Mouse (Mus musculus): ENCODE measurements at regions not wholly inside any gene's neighbourhood (a gene's known extent, or its start where the extent isn't known, plus 50 kb on each side); places are given as distances from the start of the nearest gene placed in this dataset.
A peak's percentile ranks its signal among the peaks of the same experiment; 100 is the strongest.

DNA sequence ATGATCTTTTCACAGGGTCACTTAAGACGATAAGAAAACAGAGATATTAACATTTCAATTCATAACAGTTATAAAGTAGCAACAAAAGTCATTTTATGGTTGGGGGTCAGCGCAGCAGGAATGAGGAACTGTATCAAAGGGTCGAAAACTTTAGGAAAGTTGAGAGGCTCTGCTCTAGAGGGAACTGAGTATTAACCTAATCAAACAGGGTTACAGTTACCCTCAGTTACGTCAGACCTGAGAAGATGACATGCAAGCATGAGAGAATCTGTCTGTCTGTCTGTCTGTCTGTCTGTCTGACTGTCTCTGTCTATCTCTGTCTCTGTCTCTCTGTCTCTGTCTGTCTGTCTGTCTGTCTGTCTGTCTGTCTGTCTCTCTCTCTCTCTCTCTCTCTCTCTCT is 229.6 kb upstream of the Runx1 start:
- no peak for TF ChIP-seq ZC3H11A (IDR thresholded peaks at IDR 0.05; ENCODE audit: borderline replicate concordance, low read depth, low read length)
- TF ChIP-seq ZNF384 (IDR thresholded peaks at IDR 0.05; ENCODE audit: low read depth, low read length), result no peak
- no peak for TF ChIP-seq MAFK (IDR thresholded peaks at IDR 0.05; ENCODE audit: insufficient read depth, low read depth, low read length)
- no peak for TF ChIP-seq CHD2 (IDR thresholded peaks at IDR 0.05; ENCODE audit: low read depth, low read length)
- no peak for TF ChIP-seq HCFC1 (IDR thresholded peaks at IDR 0.05; ENCODE audit: borderline replicate concordance, insufficient read depth, low read length)
- in situ Hi-C loops (cut with MboI; ENCODE audit: low sequenced_read_pairs in 2 of 2, unreplicated experiment in 2 of 2), result no loop called here
- DNase-seq (ENCODE audit: low read depth, low spot score), result no peak

GRCm38 (mm10) chr16:93051233-93051632 is 225.3 kb upstream of the Runx1 start:
- in situ Hi-C loops (cut with MboI; ENCODE audit: low sequenced_read_pairs in 2 of 2, unreplicated experiment in 2 of 2), result no loop called here
- H3K9me3 ChIP-seq (ENCODE audit: control insufficient read depth, insufficient read depth, low read depth, low read length), result no peaks in the 10 kb centered on the region
- no peak overlapping the region for H3K27ac ChIP-seq (ENCODE audit: insufficient read depth, low read depth, low read length, poor library complexity, severe bottlenecking)
- DNase-seq (ENCODE audit: low read depth, low spot score), result no peak
- H3K9ac ChIP-seq (ENCODE audit: insufficient read depth, low read depth, low read length, poor library complexity, severe bottlenecking), result no peak overlapping the region
- TF ChIP-seq ZNF384 (IDR thresholded peaks at IDR 0.05; ENCODE audit: low read depth, low read length) (no peak), HCFC1 (IDR thresholded peaks at IDR 0.05; ENCODE audit: borderline replicate concordance, insufficient read depth, low read length) (no peak), CHD2 (IDR thresholded peaks at IDR 0.05; ENCODE audit: low read depth, low read length) (no peak), MAFK (IDR thresholded peaks at IDR 0.05; ENCODE audit: insufficient read depth, low read depth, low read length) (no peak), ZC3H11A (IDR thresholded peaks at IDR 0.05; ENCODE audit: borderline replicate concordance, low read depth, low read length) (no peak)
- no peaks in the 10 kb centered on the region for H3K36me3 ChIP-seq (ENCODE audit: control insufficient read depth, insufficient read depth, low read length, poor library complexity, severe bottlenecking)
- H3K4me3 ChIP-seq (ENCODE audit: insufficient read depth in 1 of 2, low read depth in 1 of 2, low read length in 2 of 2, poor library complexity in 1 of 2, severe bottlenecking in 1 of 2), result no peak overlapping the region
- no peaks in the 10 kb centered on the region for H3K4me1 ChIP-seq (ENCODE audit: control insufficient read depth in 2 of 2, insufficient read depth in 2 of 2, low read length in 2 of 2, poor library complexity in 1 of 2)

More for the DNA sequence above, 229.6 kb upstream of the Runx1 start:
- Histone ChIP-seq H3K9me3 (ENCODE audit: control insufficient read depth, insufficient read depth, low read depth, low read length) (no peaks in the 10 kb centered on the region), H3K36me3 (ENCODE audit: control insufficient read depth, insufficient read depth, low read length, poor library complexity, severe bottlenecking) (no peaks in the 10 kb centered on the region), H3K4me3 (ENCODE audit: insufficient read depth in 1 of 2, low read depth in 1 of 2, low read length in 2 of 2, poor library complexity in 1 of 2, severe bottlenecking in 1 of 2) (no peak overlapping the region), H3K4me1 (ENCODE audit: control insufficient read depth in 2 of 2, insufficient read depth in 2 of 2, low read length in 2 of 2, poor library complexity in 1 of 2) (no peaks in the 10 kb centered on the region), H3K9ac (ENCODE audit: insufficient read depth, low read depth, low read length, poor library complexity, severe bottlenecking) (no peak overlapping the region), H3K27ac (ENCODE audit: insufficient read depth, low read depth, low read length, poor library complexity, severe bottlenecking) (no peak overlapping the region)

- Histone ChIP-seq H3K4me3 (ENCODE audit: insufficient read depth in 1 of 2, low read depth in 1 of 2, low read length in 2 of 2, poor library complexity in 1 of 2, severe bottlenecking in 1 of 2) (no peak overlapping the region), H3K27ac (ENCODE audit: insufficient read depth, low read depth, low read length, poor library complexity, severe bottlenecking) (no peak overlapping the region), H3K4me1 (ENCODE audit: control insufficient read depth in 2 of 2, insufficient read depth in 2 of 2, low read length in 2 of 2, poor library complexity in 1 of 2) (no peaks in the 10 kb centered on the region), H3K36me3 (ENCODE audit: control insufficient read depth, insufficient read depth, low read length, poor library complexity, severe bottlenecking) (no peaks in the 10 kb centered on the region), H3K9me3 (ENCODE audit: control insufficient read depth, insufficient read depth, low read depth, low read length) (no peaks in the 10 kb centered on the region), H3K9ac (ENCODE audit: insufficient read depth, low read depth, low read length, poor library complexity, severe bottlenecking) (no peak overlapping the region)
- no peak for DNase-seq (ENCODE audit: low read depth, low spot score)
- in situ Hi-C loops (cut with MboI; ENCODE audit: low sequenced_read_pairs in 2 of 2, unreplicated experiment in 2 of 2), result no loop called here
- TF ChIP-seq ZNF384 (IDR thresholded peaks at IDR 0.05; ENCODE audit: low read depth, low read length) (no peak), ZC3H11A (IDR thresholded peaks at IDR 0.05; ENCODE audit: borderline replicate concordance, low read depth, low read length) (no peak), MAFK (IDR thresholded peaks at IDR 0.05; ENCODE audit: insufficient read depth, low read depth, low read length) (no peak), HCFC1 (IDR thresholded peaks at IDR 0.05; ENCODE audit: borderline replicate concordance, insufficient read depth, low read length) (no peak), CHD2 (IDR thresholded peaks at IDR 0.05; ENCODE audit: low read depth, low read length) (no peak)
These were observed 222.5 kb upstream of the Runx1 start for GRCm38 (mm10) chr16:93048418-93048932.

DNA sequence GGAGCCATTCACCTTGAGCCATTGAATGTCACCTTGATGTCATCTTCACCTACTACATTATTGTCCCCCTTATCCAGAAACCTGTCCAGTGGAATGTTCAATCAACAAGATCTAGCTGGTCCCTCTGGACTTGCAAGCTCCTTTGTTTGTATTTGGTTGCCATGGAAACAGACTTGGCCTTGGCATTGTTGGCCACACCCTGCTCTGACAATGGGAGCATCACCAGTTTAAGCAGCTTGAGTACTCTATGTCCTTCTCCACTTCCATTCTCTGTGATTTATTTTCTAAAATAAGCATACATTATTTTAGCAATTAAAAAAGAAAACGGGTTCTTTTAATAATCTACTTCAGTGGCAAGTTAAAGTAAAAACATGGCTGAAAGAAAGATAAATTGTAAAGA is 221.6 kb upstream of the Runx1 start:
- no peak overlapping the region for H3K4me3 ChIP-seq (ENCODE audit: insufficient read depth in 1 of 2, low read depth in 1 of 2, low read length in 2 of 2, poor library complexity in 1 of 2, severe bottlenecking in 1 of 2)
- H3K9ac ChIP-seq (ENCODE audit: insufficient read depth, low read depth, low read length, poor library complexity, severe bottlenecking), result no peak overlapping the region
- H3K27ac ChIP-seq (ENCODE audit: insufficient read depth, low read depth, low read length, poor library complexity, severe bottlenecking), result no peak overlapping the region
- in situ Hi-C loops (cut with MboI; ENCODE audit: low sequenced_read_pairs in 2 of 2, unreplicated experiment in 2 of 2), result no loop called here
- DNase-seq (ENCODE audit: low read depth, low spot score), result peak; percentile 68
- no peaks in the 10 kb centered on the region for H3K36me3 ChIP-seq (ENCODE audit: control insufficient read depth, insufficient read depth, low read length, poor library complexity, severe bottlenecking)
- no peaks in the 10 kb centered on the region for H3K4me1 ChIP-seq (ENCODE audit: control insufficient read depth in 2 of 2, insufficient read depth in 2 of 2, low read length in 2 of 2, poor library complexity in 1 of 2)
- H3K9me3 ChIP-seq (ENCODE audit: control insufficient read depth, insufficient read depth, low read depth, low read length), result no peaks in the 10 kb centered on the region
- TF ChIP-seq HCFC1 (IDR thresholded peaks at IDR 0.05; ENCODE audit: borderline replicate concordance, insufficient read depth, low read length), result no peak
- 0 out of 2 replicates have a peak, but pooled peaks have one; percentile 36 for TF ChIP-seq CHD2 (IDR thresholded peaks at IDR 0.05; ENCODE audit: low read depth, low read length)

GRCm38 (mm10) chr16:93046221-93046620 is 220.3 kb upstream of the Runx1 start:
- no peak overlapping the region for H3K9ac ChIP-seq (ENCODE audit: insufficient read depth, low read depth, low read length, poor library complexity, severe bottlenecking)
- no peaks in the 10 kb centered on the region for H3K9me3 ChIP-seq (ENCODE audit: control insufficient read depth, insufficient read depth, low read depth, low read length)
- H3K27ac ChIP-seq (ENCODE audit: insufficient read depth, low read depth, low read length, poor library complexity, severe bottlenecking), result no peak overlapping the region
- in situ Hi-C loops (cut with MboI; ENCODE audit: low sequenced_read_pairs in 2 of 2, unreplicated experiment in 2 of 2), result no loop called here
- no peak for DNase-seq (ENCODE audit: low read depth, low spot score)
- H3K4me3 ChIP-seq (ENCODE audit: insufficient read depth in 1 of 2, low read depth in 1 of 2, low read length in 2 of 2, poor library complexity in 1 of 2, severe bottlenecking in 1 of 2), result no peak overlapping the region
- no peaks in the 10 kb centered on the region for H3K36me3 ChIP-seq (ENCODE audit: control insufficient read depth, insufficient read depth, low read length, poor library complexity, severe bottlenecking)
- H3K4me1 ChIP-seq (ENCODE audit: control insufficient read depth in 2 of 2, insufficient read depth in 2 of 2, low read length in 2 of 2, poor library complexity in 1 of 2), result no peaks in the 10 kb centered on the region
- TF ChIP-seq ZC3H11A (IDR thresholded peaks at IDR 0.05; ENCODE audit: borderline replicate concordance, low read depth, low read length), result no peak
- no peak for TF ChIP-seq CHD2 (IDR thresholded peaks at IDR 0.05; ENCODE audit: low read depth, low read length)
- no peak for TF ChIP-seq HCFC1 (IDR thresholded peaks at IDR 0.05; ENCODE audit: borderline replicate concordance, insufficient read depth, low read length)
- no peak for TF ChIP-seq MAFK (IDR thresholded peaks at IDR 0.05; ENCODE audit: insufficient read depth, low read depth, low read length)
- TF ChIP-seq ZNF384 (IDR thresholded peaks at IDR 0.05; ENCODE audit: low read depth, low read length), result no peak
